Mouse (Mus musculus): ENCODE data around the gene Cdh22.

The Cdh22 gene

GRCm38 (mm10) chr2:165234613-165235291 is at the start of gene Cdh22:
TSS of gene Cdh22 (minus strand) at chr2:165234853.
- peak; percentile 49 to 55 for DNase-seq (ENCODE audit: low spot score in 2 of 2)

- DNase-seq (ENCODE audit: low spot score in 2 of 2): no peak
These were observed 49.7 kb upstream of the Cdh22 start for GRCm38 (mm10) chr2:165284377-165284776.

- no peak for DNase-seq (ENCODE audit: low spot score in 2 of 2)
These were observed 49.0 kb upstream of the Cdh22 start for GRCm38 (mm10) chr2:165283644-165284043.

GRCm38 (mm10) chr2:165281779-165282311 is 47.2 kb upstream of the Cdh22 start:
- DNase-seq (ENCODE audit: low spot score in 2 of 2): no peak

GRCm38 (mm10) chr2:165279351-165279750 is 44.7 kb upstream of the Cdh22 start:
- no peak for DNase-seq (ENCODE audit: low spot score in 2 of 2)

GRCm38 (mm10) chr2:165277188-165277740 is 42.6 kb upstream of the Cdh22 start:
- DNase-seq (ENCODE audit: low spot score in 2 of 2): no peak

GRCm38 (mm10) chr2:165275824-165276223 is 41.2 kb upstream of the Cdh22 start:
- DNase-seq (ENCODE audit: low spot score in 2 of 2): peak; percentile 72 to 73

GRCm38 (mm10) chr2:165275124-165275640 is 40.5 kb upstream of the Cdh22 start:
- no peak for DNase-seq (ENCODE audit: low spot score in 2 of 2)

- no peak for DNase-seq (ENCODE audit: low spot score in 2 of 2)
These were observed 38.9 kb upstream of the Cdh22 start for GRCm38 (mm10) chr2:165273589-165273988.

- DNase-seq (ENCODE audit: low spot score in 2 of 2): no peak
These were observed 36.7 kb upstream of the Cdh22 start for GRCm38 (mm10) chr2:165271326-165271725.

GRCm38 (mm10) chr2:165270858-165271257 is 36.2 kb upstream of the Cdh22 start:
- DNase-seq (ENCODE audit: low spot score in 2 of 2): no peak

- no peak for DNase-seq (ENCODE audit: low spot score in 2 of 2)
These were observed 32.1 kb upstream of the Cdh22 start for GRCm38 (mm10) chr2:165266739-165267138.

- DNase-seq (ENCODE audit: low spot score in 2 of 2): no peak
These were observed 29.2 kb upstream of the Cdh22 start for GRCm38 (mm10) chr2:165263861-165264260.

- no peak for DNase-seq (ENCODE audit: low spot score in 2 of 2)
These were observed 27.8 kb upstream of the Cdh22 start for GRCm38 (mm10) chr2:165262274-165262990.

GRCm38 (mm10) chr2:165259859-165260258 is 25.2 kb upstream of the Cdh22 start:
- no peak for DNase-seq (ENCODE audit: low spot score in 2 of 2)

- DNase-seq (ENCODE audit: low spot score in 2 of 2): no peak
These were observed 23.7 kb upstream of the Cdh22 start for GRCm38 (mm10) chr2:165258321-165258720.

GRCm38 (mm10) chr2:165257151-165257834 is 22.6 kb upstream of the Cdh22 start:
- DNase-seq (ENCODE audit: low spot score in 2 of 2): peak in 1 of 2 experiments; percentile 52

- DNase-seq (ENCODE audit: low spot score in 2 of 2): no peak
These were observed 21.6 kb upstream of the Cdh22 start for GRCm38 (mm10) chr2:165256213-165256612.

GRCm38 (mm10) chr2:165253867-165254266 is 19.2 kb upstream of the Cdh22 start:
- no peak for DNase-seq (ENCODE audit: low spot score in 2 of 2)

GRCm38 (mm10) chr2:165253269-165253668 is 18.6 kb upstream of the Cdh22 start:
- DNase-seq (ENCODE audit: low spot score in 2 of 2): no peak

GRCm38 (mm10) chr2:165252801-165253200 is 18.1 kb upstream of the Cdh22 start:
- DNase-seq (ENCODE audit: low spot score in 2 of 2): no peak

GRCm38 (mm10) chr2:165252381-165252780 is 17.7 kb upstream of the Cdh22 start:
- no peak for DNase-seq (ENCODE audit: low spot score in 2 of 2)

Measured in frontal cortex, postnatal 25 days (tissue).